Mouse (Mus musculus) heart, postnatal 4 days (tissue): ENCODE results near the gene Maml2. TPM values are rescaled to one million over a fixed set of nuclear protein-coding genes. Genes with fewer than 3 reads are reported as not detected.
A peak's percentile ranks its signal among the peaks of the same experiment; 100 is the strongest.

Source experiments
- DNase-seq: peaks from one replicate; pipeline ENCODE4 v3.0.0; 2021
- total RNA-seq, 2 experiments: library from RNA; stranded (reverse); gene quantifications; 2 replicates each; pipeline ENCODE4 v1.2.3; 2021

The Maml2 gene
- total RNA-seq, 2 experiments from 2014 or later: 11.9 to 13.2 TPM

GRCm38 (mm10) chr9:13310236-13310635 lies 12.5 kb downstream of the Maml2 start:
- DNase-seq: no peak

- DNase-seq: no peak
Observed at GRCm38 (mm10) chr9:13311094-13311493, 13.3 kb downstream of the Maml2 start.

- DNase-seq: no peak
Observed at GRCm38 (mm10) chr9:13313923-13314322, 16.2 kb downstream of the Maml2 start.

- no peak for DNase-seq
Observed at GRCm38 (mm10) chr9:13314577-13315004, 16.8 kb downstream of the Maml2 start.

- DNase-seq: no peak
Observed at GRCm38 (mm10) chr9:13315393-13315792, 17.6 kb downstream of the Maml2 start.

- DNase-seq: no peak
Observed at GRCm38 (mm10) chr9:13319566-13319965, 21.8 kb downstream of the Maml2 start.

GRCm38 (mm10) chr9:13320800-13321364 lies 23.1 kb downstream of the Maml2 start:
- DNase-seq: no peak

GRCm38 (mm10) chr9:13323074-13323473 lies 25.3 kb downstream of the Maml2 start:
- no peak for DNase-seq

GRCm38 (mm10) chr9:13323612-13324011 lies 25.9 kb downstream of the Maml2 start:
- no peak for DNase-seq

- no peak for DNase-seq
Observed at GRCm38 (mm10) chr9:13414230-13414766, 116.5 kb downstream of the Maml2 start.

- peak; percentile 87 for DNase-seq
Observed at GRCm38 (mm10) chr9:13425031-13425940, 127.5 kb downstream of the Maml2 start.

- no peak for DNase-seq
Observed at GRCm38 (mm10) chr9:13429477-13430125, 131.8 kb downstream of the Maml2 start.

GRCm38 (mm10) chr9:13430302-13430701 lies 132.5 kb downstream of the Maml2 start:
- peak; percentile 50 for DNase-seq

GRCm38 (mm10) chr9:13430744-13431143 lies 133.0 kb downstream of the Maml2 start:
- no peak for DNase-seq

GRCm38 (mm10) chr9:13431646-13432045 lies 133.9 kb downstream of the Maml2 start:
- DNase-seq: no peak

GRCm38 (mm10) chr9:13433501-13434090 lies 135.8 kb downstream of the Maml2 start:
- no peak for DNase-seq

GRCm38 (mm10) chr9:13440911-13441310 lies 143.2 kb downstream of the Maml2 start:
- no peak for DNase-seq

- no peak for DNase-seq
Observed at GRCm38 (mm10) chr9:13442012-13442735, 144.4 kb downstream of the Maml2 start.

GRCm38 (mm10) chr9:13443484-13444211 lies 145.9 kb downstream of the Maml2 start:
- DNase-seq: no peak

- DNase-seq: no peak
Observed at GRCm38 (mm10) chr9:13446236-13446635, 148.5 kb downstream of the Maml2 start.

- no peak for DNase-seq
Observed at GRCm38 (mm10) chr9:13446703-13447285, 149.0 kb downstream of the Maml2 start, which contains the start of gene Gm17571. TSS of gene Gm17571 (minus strand) at chr9:13446753.
